Mouse (Mus musculus): ENCODE results near the gene Slc5a1.

Gene Slc5a1

DNA sequence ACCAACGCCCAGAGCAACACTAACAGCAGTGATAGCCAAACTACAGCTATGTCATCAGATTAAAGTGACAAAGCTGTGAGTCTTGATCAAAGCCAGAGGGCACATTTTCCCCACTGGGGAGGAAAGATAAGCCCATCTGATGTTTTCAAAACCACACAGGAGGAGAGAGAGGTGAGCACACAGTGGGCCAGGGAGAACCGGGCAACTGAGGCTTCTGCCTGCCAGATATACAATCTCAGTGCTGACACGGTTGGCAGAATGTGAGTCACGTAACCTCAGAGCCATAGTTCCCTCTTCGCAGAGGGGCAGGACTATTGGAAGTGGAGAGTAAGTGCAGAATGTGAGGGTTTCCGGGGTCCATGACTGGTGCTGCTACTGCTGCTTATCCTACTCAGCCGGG is 89.5 kb downstream of the Slc5a1 start:
- no peak for DNase-seq (ENCODE audit: low spot score)

DNA sequence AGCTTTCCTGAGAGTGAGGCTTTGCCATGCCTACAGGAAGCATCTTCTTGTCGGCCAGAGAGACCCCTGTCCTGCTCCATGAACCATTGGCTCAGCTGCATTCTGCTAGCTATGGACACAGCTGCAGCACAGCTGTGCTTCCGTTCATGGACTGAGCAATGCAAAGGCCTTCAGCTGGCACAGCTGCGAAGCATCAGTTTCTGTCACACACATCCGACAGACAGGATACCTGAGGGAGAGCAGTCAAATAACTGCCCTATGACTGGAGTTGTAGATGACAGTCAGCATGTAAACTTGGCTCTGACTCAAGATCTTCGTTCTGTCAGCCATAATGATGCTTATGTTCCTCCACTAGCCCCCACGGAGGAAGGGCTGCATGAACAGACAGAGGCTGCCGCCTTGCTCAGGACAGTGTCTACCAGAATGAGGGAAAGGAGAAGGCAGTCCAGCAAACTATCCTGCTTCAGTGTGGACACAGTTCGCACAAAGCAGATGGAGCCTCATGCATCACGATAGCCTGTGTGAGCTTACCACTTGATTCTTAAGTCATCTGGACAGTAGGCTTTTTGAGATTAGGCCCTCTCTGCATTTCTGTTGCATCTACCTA is 91.3 kb downstream of the Slc5a1 start:
- DNase-seq (ENCODE audit: low spot score), result no peak

DNA sequence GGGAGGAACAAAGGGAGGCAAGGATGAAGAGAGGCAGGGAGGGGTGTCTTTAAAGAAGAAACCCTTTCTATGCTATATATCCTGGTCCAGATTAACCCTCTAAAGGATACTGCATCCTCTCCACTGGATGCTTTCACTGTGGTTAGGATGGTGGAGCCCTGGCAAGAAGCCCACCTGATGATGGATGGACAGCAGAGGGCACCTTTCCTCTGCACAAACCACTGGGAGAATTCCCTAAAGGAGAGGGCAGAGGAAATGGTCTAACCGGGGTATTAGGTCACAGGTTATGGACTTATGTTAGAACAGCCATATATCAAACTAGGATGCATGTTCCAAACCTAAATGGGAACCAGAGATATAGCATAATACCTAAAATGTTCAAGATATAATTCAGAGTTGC is 96.1 kb downstream of the Slc5a1 start:
- no peak for DNase-seq (ENCODE audit: low spot score)

DNA sequence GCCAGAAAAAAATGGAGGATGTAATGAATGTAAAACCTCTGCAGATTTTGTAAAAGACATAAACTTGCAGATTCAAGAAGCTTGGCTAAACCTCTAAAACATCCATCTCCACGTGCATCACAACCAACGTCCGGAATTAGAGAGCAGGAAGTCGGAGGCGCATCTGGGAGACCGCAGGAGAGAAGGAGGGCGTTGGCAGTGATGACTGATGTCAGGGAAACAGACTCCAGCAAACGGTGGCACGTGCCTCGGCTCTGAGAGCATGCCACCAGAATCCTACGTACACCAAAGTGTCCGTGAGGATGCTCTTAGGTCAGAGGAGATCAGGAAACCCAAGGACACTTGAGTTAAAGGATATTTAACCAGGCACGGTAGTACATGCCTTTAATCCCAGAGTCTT is 97.7 kb downstream of the Slc5a1 start:
- DNase-seq (ENCODE audit: low spot score), result no peak

DNA sequence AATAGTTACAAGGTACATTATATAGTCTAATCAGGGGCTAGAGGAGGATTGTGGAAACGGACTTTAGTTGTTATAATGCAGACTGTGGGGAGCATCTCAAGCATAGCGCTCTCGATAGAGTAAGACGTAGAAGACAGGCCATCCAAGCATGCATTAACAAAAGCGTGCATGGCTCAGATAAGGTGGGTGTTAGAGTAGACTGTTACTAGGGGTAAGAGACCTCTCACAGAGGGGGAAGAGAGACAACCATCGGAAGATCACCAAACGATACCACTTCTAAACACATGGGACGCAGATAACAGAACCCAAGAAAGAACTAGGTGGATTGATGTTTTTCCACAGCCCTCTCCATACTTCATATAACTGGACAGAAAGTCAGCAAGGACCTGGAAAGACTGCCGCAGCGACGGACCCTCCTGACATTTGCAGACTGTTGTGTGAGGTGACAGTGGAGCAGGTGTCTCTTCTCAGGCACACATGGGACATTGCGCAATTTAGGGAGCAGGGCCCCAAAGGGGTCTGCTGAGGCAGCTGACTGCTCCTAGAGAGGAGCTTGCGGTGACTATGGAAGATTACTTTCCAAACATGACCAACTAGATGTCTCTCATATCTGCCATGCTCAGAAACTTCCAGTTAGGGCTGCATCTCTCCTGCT is 98.6 kb downstream of the Slc5a1 start:
- no peak for DNase-seq (ENCODE audit: low spot score)

DNA sequence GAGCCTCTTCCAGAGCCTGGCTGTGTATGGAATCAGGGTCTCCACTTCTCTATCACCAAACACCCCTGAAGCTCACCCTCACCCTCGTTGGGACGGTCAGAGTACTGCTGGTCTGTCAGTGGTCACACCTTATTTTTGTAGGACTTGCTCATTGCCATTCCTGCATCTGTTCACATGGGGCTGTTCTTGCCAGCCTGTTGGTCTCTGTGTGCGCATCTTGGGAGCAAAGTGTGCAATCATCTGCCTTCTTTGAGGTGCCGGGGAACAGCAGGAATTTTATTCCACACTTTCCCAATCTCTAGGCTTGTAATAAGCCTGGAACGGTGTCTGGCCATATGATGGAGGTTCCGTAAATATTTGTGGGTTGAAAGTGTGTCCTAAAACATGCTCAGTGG is 99.1 kb downstream of the Slc5a1 start:
- DNase-seq (ENCODE audit: low spot score), result no peak

DNA sequence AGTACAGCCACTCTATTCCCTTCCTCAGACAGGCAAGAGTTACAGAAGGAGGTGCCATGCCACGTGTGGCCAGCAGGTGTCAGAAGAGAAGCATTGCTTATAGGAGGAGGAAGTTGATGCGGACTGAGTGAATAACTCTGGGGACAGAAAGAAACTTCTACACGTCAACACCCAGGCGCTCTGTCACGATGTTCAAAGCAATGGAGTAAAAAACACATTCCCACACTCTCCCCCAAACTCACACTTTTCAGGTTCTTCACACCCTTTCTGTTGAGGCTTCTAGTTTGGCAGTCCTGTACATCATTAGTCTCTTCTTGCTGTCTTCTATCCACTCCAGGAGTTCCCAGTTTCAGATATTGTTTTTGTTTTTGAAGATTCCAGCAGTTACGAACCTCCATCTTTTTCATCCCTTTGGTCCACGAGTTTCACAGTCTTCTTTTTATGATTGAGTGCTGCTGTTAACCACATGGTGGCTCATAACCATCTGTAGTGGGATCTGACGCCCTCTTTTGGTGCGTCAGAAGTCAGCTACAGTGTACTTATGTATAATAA is 99.7 kb downstream of the Slc5a1 start:
- DNase-seq (ENCODE audit: low spot score), result peak; percentile 80

DNA sequence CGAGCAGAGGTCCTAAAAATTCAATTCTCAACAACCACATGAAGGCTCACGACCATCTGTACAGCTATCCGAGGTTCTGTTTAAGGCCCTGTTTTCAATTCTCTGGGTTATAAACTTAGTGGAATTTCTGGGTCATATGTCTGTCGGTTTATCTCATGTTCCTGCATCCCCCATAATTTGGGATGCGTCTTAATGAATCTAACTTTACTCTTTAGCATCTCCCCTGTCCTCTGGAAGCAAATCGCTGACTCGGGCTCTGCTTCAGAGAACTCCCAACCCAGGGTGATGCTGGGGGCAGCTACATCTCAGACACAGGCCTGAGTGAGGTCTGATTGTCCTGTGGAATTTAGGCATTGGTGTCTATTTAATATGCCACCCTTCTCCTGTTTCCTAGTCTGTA is 100.3 kb downstream of the Slc5a1 start:
- no peak for DNase-seq (ENCODE audit: low spot score)

DNA sequence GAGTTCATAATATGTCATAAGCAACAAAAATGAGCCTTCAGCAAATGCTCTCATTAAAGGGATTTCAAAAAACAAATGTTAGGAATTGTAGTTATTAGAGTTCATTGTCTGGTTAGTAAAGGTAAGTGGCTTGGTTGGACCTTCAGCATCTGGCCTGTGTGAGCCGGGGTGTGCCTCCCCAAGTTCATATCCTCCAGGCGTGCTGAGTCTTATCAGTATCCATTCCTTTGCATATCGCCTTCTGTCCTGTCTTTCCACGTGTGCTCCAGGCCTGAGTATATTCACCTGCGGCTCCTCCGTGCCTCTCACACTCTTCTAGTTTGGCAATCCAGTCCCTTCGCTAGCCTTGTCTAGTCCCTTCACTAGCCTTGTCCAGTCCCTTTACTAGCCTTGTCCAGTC is 102.3 kb downstream of the Slc5a1 start:
- no peak for DNase-seq (ENCODE audit: low spot score)

DNA sequence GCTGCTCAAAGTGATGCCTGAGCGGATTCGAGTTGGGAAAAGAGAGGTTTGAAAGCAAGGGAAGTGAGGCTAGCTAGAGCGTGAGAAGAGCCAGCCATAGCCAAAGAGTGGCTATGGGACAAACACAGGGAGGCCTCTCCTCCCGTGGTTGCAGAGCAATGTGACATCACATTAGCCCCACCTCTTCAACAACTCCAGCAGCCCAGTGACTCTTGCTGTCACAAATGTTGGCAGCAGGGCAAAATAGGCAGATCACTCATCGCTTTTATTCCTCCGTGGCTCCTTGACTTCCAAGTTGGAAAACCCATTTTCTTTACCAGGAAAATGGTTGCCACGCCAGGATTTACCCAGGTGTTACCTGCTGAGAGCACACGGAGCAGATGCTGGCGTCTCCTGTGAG is 103.1 kb downstream of the Slc5a1 start:
- no peak for DNase-seq (ENCODE audit: low spot score)

DNA sequence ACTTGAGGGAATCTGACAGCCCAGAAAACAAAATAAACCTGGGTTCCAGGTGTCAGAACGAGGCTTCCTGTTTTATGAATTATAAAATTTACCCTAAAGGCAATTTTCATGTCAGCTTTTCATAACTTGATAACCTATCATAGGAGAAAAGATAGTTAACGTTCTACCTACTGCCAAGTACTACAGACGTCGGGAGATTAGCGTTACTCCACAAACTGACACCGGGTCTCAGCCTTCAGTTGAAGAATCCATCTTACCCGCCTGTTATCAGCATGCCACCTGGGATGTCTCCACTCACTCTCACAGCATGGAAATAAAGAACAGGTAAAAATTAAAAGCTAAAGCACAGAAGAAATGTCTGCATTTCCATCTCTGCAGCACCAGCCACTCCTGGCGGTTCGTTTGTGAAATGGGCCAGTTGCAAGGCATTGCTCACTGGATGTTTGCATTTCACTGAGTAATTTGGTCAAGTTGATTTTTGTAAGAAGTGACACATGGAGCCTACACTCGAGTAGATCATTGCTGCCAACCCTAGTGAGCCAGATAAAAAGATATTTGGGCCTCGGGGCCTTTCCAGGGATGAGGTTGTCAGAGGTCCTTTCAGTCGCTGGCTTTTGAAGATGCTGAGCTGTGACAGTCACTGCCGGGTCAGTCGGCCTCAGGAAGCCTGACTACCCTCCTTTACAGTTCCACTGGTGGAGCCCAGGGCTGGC is 104.7 kb downstream of the Slc5a1 start:
- no peak for DNase-seq (ENCODE audit: low spot score)

DNA sequence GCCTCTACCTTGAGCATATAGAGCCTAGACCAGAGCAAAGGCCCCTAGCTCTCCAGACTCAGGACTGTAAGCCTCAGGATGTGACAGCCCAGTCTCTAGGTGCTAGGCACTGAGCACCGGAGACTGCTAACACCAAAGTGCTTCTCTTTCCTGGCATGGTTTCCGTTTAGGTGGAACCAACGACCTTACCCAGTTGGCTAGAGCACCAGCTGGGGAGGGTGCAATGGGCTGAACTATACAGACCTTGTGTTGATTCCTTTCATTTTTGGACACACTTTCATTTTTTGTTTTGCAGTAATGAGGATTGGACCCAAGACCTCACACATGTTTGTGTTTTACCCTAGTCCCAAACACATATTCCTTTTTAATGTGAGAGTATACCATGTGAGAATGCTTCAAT is 106.5 kb downstream of the Slc5a1 start:
- no peak for DNase-seq (ENCODE audit: low spot score)

DNA sequence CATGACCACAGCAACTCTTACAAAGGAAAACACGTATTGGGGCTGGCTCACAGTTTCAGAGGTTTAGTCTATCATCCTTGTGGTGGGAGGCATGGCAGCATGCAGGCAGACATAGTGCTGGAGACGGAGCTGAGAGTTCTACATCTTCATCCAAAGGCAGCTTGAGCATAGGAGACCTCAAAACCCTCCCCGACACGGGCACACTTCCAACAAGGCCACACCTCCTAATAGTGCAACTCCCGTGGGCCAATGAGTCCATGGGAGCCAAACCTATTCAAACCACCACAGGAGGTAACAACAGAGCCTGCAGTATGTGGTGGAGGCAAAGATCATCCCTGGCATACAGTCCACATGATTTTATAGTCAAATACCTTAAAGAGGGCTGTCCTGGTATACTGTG is 107.2 kb downstream of the Slc5a1 start:
- no peak for DNase-seq (ENCODE audit: low spot score)
